Mouse (Mus musculus) olfactory bulb, adult 2 months (tissue): ENCODE results near the gene Hcrt. TPM values are rescaled to one million over a fixed set of nuclear protein-coding genes. Genes with fewer than 3 reads are reported as not detected.

Experiments used
- H3K27ac ChIP-seq: fragments of 200-500 bp; 2 replicates; pipeline ENCODE4 v1.5.1; 2012; ENCODE audit warnings: low read depth, low read length; ENCODE audit not compliant: insufficient read depth
- H3K4me1 ChIP-seq: fragments of 200-500 bp; 2 replicates; pipeline ENCODE4 v1.6.1; 2012; ENCODE audit warnings: low read length; ENCODE audit not compliant: control insufficient read depth, insufficient read depth
- H3K4me3 ChIP-seq: fragments of 200-500 bp; 2 replicates; pipeline ENCODE4 v1.5.1; 2012; ENCODE audit warnings: mild to moderate bottlenecking, low read depth, low read length, moderate library complexity; ENCODE audit not compliant: insufficient read depth
- CTCF ChIP-seq: fragments of 200-500 bp; IDR thresholded peaks from 2 replicates; pipeline ENCODE4 v1.5.1; 2012; ENCODE audit warnings: low read depth, mild to moderate bottlenecking, low read length, moderate library complexity; ENCODE audit not compliant: insufficient read depth
- POLR2A ChIP-seq: fragments of 200-500 bp; IDR thresholded peaks from 2 replicates; pipeline ENCODE4 v1.6.1; 2012; ENCODE audit warnings: mild to moderate bottlenecking, low read depth, low read length, moderate library complexity; ENCODE audit not compliant: insufficient read depth
- WGBS: fragments of 180-500 bp; shearing (Covaris S2); methylation state at CpG from one replicate; pipeline ENCODE4 v1.1.7; 2018; 5-methylcytosine and 5-hydroxymethylcytosine counted together
- polyA plus RNA-seq: library from polyadenylated mRNA; stranded (reverse); fragments of >200 nt; gene quantifications from 2 replicates; pipeline ENCODE4 v1.2.4, GENCODE M21; 2012; ENCODE audit warnings: low replicate concordance; ENCODE audit not compliant: missing spikeins, insufficient read depth, insufficient read length

The Hcrt gene
- polyA plus RNA-seq, 1 experiment, result not detected

GRCm38 (mm10) chr11:100774261-100774660, 11.5 kb upstream of the Hcrt start:
- H3K4me3 ChIP-seq, result no peak overlapping the region
- 85% methylated on average over 4 of the region's 4 CpGs for WGBS

GRCm38 (mm10) chr11:100770646-100771408, 8.1 kb upstream of the Hcrt start, which contains the start of gene Ghdc:
Gene Ghdc (minus strand): TSS chr11:100770957.
- H3K27ac ChIP-seq, result no peak within 1 kb of the TSS
- peak within 1 kb of the TSS; percentile 49 for H3K4me3 ChIP-seq
- H3K4me1 ChIP-seq, result peaks cover 10% of the 10 kb centered on the region
- WGBS, result 21% methylated on average over 17 of the region's 17 CpGs
- no peak for TF ChIP-seq CTCF
- TF ChIP-seq POLR2A, result no peak

More at GRCm38 (mm10) chr11:100774261-100774660, 11.5 kb upstream of the Hcrt start:
- Histone ChIP-seq H3K27ac (no peak overlapping the region), H3K4me1 (peaks cover 10% of the 10 kb centered on the region)
- TF ChIP-seq POLR2A (no peak), CTCF (no peak)

GRCm38 (mm10) chr11:100769980-100770379, 7.2 kb upstream of the Hcrt start:
- TF ChIP-seq CTCF (no peak), POLR2A (no peak)
- Histone ChIP-seq H3K27ac (no peak overlapping the region), H3K4me1 (peaks cover 10% of the 10 kb centered on the region), H3K4me3 (peak overlapping the region; percentile 49)
- 30% methylated on average over 6 of the region's 6 CpGs for WGBS

DNA sequence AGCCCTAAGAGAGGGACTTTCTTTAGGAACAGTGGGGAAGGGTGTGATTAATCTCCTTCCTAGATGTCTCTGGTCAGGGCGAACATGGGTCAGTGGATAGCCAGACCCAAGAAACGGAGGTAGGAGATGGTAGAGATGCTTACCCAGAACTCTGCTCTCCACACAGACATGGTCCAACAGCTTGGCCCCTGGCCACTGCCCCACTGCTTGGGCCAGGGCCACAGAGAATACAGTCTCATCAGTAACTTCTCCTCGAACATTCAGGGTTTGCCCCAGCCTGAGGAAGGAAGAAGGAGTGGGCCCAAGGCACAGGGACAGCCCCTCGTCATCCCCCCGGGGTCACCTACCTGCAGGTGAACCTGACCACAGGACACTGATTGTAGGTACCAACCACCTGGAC, 5.1 kb upstream of the Hcrt start:
- no peak for TF ChIP-seq POLR2A
- no peak for TF ChIP-seq CTCF
- Histone ChIP-seq H3K27ac (no peak overlapping the region), H3K4me1 (peaks cover 10% of the 10 kb centered on the region), H3K4me3 (no peak overlapping the region)
- WGBS, result 95% methylated on average over 5 of the region's 5 CpGs

DNA sequence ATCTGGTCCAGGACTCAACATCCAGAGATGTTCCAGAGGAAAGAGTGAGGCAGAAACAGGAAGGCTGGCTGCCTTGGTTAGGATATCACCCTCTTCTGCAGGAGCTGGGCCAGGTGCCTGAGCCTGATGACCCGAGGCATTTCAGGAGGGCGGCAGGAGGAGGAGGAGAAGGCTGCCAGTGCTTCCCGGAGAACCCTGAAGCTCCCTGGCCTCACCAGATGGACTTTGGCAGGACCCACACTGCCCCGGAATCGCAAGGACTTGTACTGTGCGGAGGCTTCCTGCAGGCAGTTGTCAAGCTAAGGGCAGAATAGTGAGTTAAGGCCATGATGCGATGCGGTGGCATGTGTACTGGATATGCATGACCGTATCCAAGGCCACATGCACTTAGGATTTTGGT, 4.0 kb upstream of the Hcrt start:
- Histone ChIP-seq H3K4me3 (no peak overlapping the region), H3K4me1 (peaks cover 13% of the 10 kb centered on the region), H3K27ac (no peak overlapping the region)
- TF ChIP-seq POLR2A (no peak), CTCF (no peak)
- 88% methylated on average over 9 of the region's 9 CpGs for WGBS

GRCm38 (mm10) chr11:100761547-100762045, 1.1 kb downstream of the Hcrt start:
- Histone ChIP-seq H3K27ac (peak overlapping the region; percentile 38; the same call in 1 of the 2 replicates), H3K4me3 (peak overlapping the region; percentile 51), H3K4me1 (peaks cover 22% of the 10 kb centered on the region)
- TF ChIP-seq POLR2A, result 0 out of 2 replicates have a peak, but pooled peaks have one; percentile 34
- TF ChIP-seq CTCF, result peak; percentile 78
- 1% methylated on average over 27 of the region's 27 CpGs for WGBS

DNA sequence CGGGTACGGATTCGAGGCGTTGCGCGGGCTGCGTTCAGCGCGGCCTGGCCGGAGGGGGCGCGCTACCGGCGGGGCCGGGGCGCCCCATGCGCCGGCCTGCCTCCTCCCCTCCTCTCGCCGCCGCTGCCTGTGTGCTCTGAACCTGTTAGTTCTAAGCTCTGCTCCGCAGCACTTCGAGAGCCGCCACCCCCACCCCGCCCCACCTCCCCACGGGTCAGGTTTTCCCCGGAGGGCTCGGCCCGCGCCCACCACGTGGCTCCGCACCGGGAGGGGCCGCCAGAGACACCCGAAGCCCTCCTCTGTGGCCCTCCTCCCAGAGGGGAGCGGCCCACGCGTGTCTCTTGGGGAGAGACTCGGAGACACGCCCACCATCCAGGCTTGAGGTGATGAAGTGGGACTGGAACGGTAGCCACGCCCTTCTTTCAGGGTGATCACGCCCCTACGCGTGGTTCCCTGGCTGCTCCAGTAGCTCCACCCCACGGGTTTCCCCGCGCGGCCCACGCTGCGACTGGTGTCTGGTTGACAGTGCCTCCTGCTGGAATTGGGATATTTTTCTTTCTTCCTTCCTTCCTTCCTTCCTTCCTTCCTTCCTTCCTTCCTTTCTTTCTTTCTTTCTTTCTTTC, 3.0 kb downstream of the Hcrt start, which contains the start of gene Kcnh4:
Gene Kcnh4 (minus strand): TSS at position 332 of the 623 bp plus-strand sequence.
- Histone ChIP-seq H3K4me3 (peak within 1 kb of the TSS; percentile 65), H3K4me1 (peaks cover 25% of the 10 kb centered on the region), H3K27ac (peak within 1 kb of the TSS; percentile 63; the same call in 1 of the 2 replicates)
- under 1% methylated on average over 51 of the region's 51 CpGs for WGBS
- no peak for TF ChIP-seq CTCF
- TF ChIP-seq POLR2A, result no peak

DNA sequence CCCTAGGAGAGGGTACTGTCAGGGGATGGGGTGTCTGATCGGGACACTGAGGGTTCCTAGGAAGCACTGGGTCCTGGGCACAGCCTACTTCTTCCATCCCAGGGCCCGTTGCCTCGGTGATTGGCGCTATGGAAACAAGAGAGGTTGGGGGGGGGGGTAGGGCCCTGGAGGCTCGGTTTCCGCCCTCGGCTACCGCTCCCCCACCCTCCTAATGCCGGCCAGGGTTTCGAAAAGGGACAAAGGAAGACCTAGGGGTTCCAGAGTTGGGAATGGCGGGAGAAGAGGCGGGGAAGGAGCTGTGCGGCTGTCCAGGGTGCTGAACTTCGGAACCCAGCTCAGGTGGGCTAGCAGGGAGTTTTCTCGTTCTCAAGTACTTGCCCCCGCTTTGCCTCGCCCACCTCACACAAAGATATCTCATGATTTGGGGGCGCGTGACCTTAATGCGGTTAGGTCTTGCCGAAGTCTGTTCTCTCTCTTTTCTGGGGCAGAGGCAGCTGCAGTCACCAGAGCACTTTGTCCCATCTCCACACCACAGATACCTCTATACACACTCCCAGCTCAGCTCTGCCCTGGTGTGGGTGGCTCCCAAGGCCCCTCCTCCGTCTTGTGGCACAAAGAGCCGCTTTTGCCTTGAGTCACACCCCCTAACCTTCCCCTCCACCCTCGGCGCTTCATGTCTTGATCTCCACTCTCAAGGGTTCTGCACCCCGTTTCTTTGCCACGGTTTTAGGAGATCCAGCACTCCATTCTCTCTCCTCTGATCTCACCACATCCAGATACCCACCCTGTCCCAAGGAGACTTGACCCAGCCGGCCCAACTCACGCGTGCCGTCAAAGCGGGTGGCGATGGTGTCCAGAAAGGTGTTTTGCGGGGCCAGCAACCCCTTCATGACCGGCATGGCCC, 3.8 kb downstream of the Hcrt start:
- WGBS, result 4% methylated on average over 35 of the region's 35 CpGs
- Histone ChIP-seq H3K4me1 (peaks cover 31% of the 10 kb centered on the region), H3K4me3 (peak overlapping the region; percentile 65), H3K27ac (peak overlapping the region; percentile 63; the same call in 1 of the 2 replicates)
- TF ChIP-seq CTCF (no peak), POLR2A (no peak)

- no peak overlapping the region for H3K27ac ChIP-seq
- TF ChIP-seq POLR2A (no peak), CTCF (no peak)
- H3K4me3 ChIP-seq, result no peak overlapping the region
- 88% methylated on average over 12 of the region's 12 CpGs for WGBS
- H3K4me1 ChIP-seq, result peaks cover 38% of the 10 kb centered on the region
These were observed 5.2 kb downstream of the Hcrt start for GRCm38 (mm10) chr11:100757566-100757965.
